8 mouse cellular contexts compared by ENCODE assay signal in the genomic region with DNA sequence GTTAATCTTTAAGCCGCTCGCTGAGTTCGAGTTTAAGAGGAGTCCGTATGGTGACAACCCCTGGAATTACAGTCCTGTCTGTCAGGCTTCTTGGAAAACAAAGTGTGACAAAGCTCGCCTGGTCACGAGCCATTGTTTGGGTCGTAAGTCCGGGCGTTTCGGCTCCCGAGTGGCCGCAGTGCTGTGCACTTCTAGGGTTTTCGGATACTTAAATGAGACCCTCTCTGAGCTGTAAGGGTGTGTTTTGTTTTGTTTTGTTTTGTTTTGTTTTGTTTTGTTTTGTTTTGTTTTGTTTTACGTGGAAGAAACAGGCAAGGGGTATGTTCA. TPM values are rescaled to one million over a fixed set of nuclear protein-coding genes. Genes with fewer than 3 reads are reported as not detected.
DNase-seq lines count a peak whose midpoint lies in the region; ATAC-seq and TF ChIP-seq lines count a peak whose summit lies in the region.
"Had no signal": no experiment of that assay in that cellular context is flagged by ENCODE, and none has a peak within 500 bp of the region (broad histone marks: within the 10 kb centered on the region; RNA-seq: fewer than 3 reads in every experiment).

No protein-coding gene starts in this region.

- peak overlapping the region; percentile 99 for H3K27ac ChIP-seq in lung, embryonic 15.5 days
- peak overlapping the region; percentile 82 for H3K27ac ChIP-seq in forebrain, embryonic 14.5 days (ENCODE audit: low read depth, low read length)
- peak overlapping the region; percentile 96 for H3K27ac ChIP-seq in limb, embryonic 14.5 days (replicated peaks; ENCODE audit: low read depth, low read length)
- H3K27ac ChIP-seq in small intestine, adult 2 months (ENCODE audit: insufficient read depth, low read depth, low read length), result peak overlapping the region; percentile 94

- peak overlapping the region; percentile 86 for H3K4me3 ChIP-seq in lung, embryonic 15.5 days
- H3K4me3 ChIP-seq in forebrain, embryonic 14.5 days (ENCODE audit: low read depth, low read length), result peak overlapping the region; percentile 62
- H3K4me3 ChIP-seq in limb, embryonic 14.5 days (replicated peaks; ENCODE audit: low read length), result peak overlapping the region; percentile 83
- H3K4me3 ChIP-seq in small intestine, adult 2 months (ENCODE audit: low read depth, low read length), result peak overlapping the region; percentile 81

- peaks cover 24% of the 10 kb centered on the region for H3K4me1 ChIP-seq in lung, embryonic 15.5 days
- no peaks in the 10 kb centered on the region; the same call in 1 of the 2 replicates for H3K4me1 ChIP-seq in forebrain, embryonic 14.5 days (ENCODE audit: control insufficient read depth, insufficient read depth, low read length)
- H3K4me1 ChIP-seq in limb, embryonic 14.5 days (ENCODE audit: control insufficient read depth, insufficient read depth, low read length), result peaks cover 10% of the 10 kb centered on the region
- peaks cover 9% of the 10 kb centered on the region; the same call in 1 of the 2 replicates for H3K4me1 ChIP-seq in small intestine, adult 2 months (ENCODE audit: control insufficient read depth, insufficient read depth, insufficient read length, low read length)

- under 1% methylated on average over 14 of the region's 14 CpGs for WGBS in lung, embryonic 15.5 days
- under 1% methylated on average over 14 of the region's 14 CpGs for WGBS in forebrain, embryonic 14.5 days
- WGBS in limb, embryonic 14.5 days, result 0% methylated on average over 14 of the region's 14 CpGs
- WGBS in small intestine, adult 2 months, result 2% methylated on average over 14 of the region's 14 CpGs

- H3K36me3 ChIP-seq in lung, embryonic 15.5 days, result no peaks in the 10 kb centered on the region
- H3K36me3 ChIP-seq in forebrain, embryonic 14.5 days (ENCODE audit: control insufficient read depth, insufficient read depth, low read length), result no peaks in the 10 kb centered on the region
- H3K36me3 ChIP-seq in limb, embryonic 14.5 days (ENCODE audit: control insufficient read depth, insufficient read depth, low read length), result no peaks in the 10 kb centered on the region
- H3K36me3 ChIP-seq in small intestine, adult 2 months (ENCODE audit: control insufficient read depth, insufficient read depth, low read length), result no peaks in the 10 kb centered on the region

- no peak for TF ChIP-seq CTCF in small intestine, adult 2 months (IDR thresholded peaks at IDR 0.05; ENCODE audit: extremely low read depth, insufficient read length, insufficient replicate concordance, low read depth, low read length)

- no peak for TF ChIP-seq POLR2A in limb, embryonic 14.5 days (IDR thresholded peaks at IDR 0.05; ENCODE audit: borderline replicate concordance, extremely low read depth, insufficient read depth, insufficient read length)
- no peak for TF ChIP-seq POLR2A in small intestine, adult 2 months (IDR thresholded peaks at IDR 0.05; ENCODE audit: low read depth, low read length)

- no peaks in the 10 kb centered on the region for H3K27me3 ChIP-seq in lung, embryonic 15.5 days
- 0 out of 2 replicates have a peak, but pooled peaks cover 4% of the 10 kb centered on the region for H3K27me3 ChIP-seq in forebrain, embryonic 14.5 days (replicated peaks; ENCODE audit: control insufficient read depth, insufficient read depth, low read length)
- no peaks in the 10 kb centered on the region for H3K27me3 ChIP-seq in limb, embryonic 14.5 days (ENCODE audit: control insufficient read depth, insufficient read depth, low read length)
- H3K27me3 ChIP-seq in small intestine, adult 2 months (ENCODE audit: control insufficient read depth, insufficient read depth, low read length), result no peaks in the 10 kb centered on the region

- peak; percentile 9; the same call in 1 of the 2 replicates for ATAC-seq in lung, embryonic 15.5 days (ENCODE audit: borderline replicate concordance, extremely low read depth, low FRiP score, low TSS enrichment)
- ATAC-seq in forebrain, embryonic 14.5 days, result peak; percentile 32
- ATAC-seq in limb, embryonic 14.5 days (ENCODE audit: low FRiP score, low read depth), result no peak; the same call in 1 of the 2 replicates
- ATAC-seq in granulocyte monocyte progenitor cell, adult 5-6 weeks (replicated peaks; ENCODE audit: poor library complexity, severe bottlenecking), result no peak
- ATAC-seq: activated CD4-positive, CD25-positive, alpha-beta regulatory T cell, adult 4 months had no signal

- peak overlapping the region; percentile 79 for H3K9ac ChIP-seq in lung, embryonic 15.5 days
- H3K9ac ChIP-seq in forebrain, embryonic 14.5 days (ENCODE audit: low read length), result peak overlapping the region; percentile 63
- H3K9ac ChIP-seq in limb, embryonic 14.5 days (ENCODE audit: low read depth, low read length, severe bottlenecking), result peak overlapping the region; percentile 85

- H3K4me2 ChIP-seq in lung, embryonic 15.5 days, result peak overlapping the region; percentile 74
- H3K4me2 ChIP-seq in forebrain, embryonic 14.5 days (ENCODE audit: low read length), result peak overlapping the region; percentile 92
- H3K4me2 ChIP-seq in limb, embryonic 14.5 days (replicated peaks; ENCODE audit: low read depth, low read length, severe bottlenecking), result peak overlapping the region; percentile 77

- H3K9me3 ChIP-seq in lung, embryonic 15.5 days, result no peaks in the 10 kb centered on the region
- H3K9me3 ChIP-seq in forebrain, embryonic 14.5 days (replicated peaks; ENCODE audit: control insufficient read depth, low read length), result no peaks in the 10 kb centered on the region
- H3K9me3 ChIP-seq in limb, embryonic 14.5 days (ENCODE audit: control insufficient read depth, low read length), result no peaks in the 10 kb centered on the region

- no peak for DNase-seq in lung, postnatal 10 days
- no peak for DNase-seq in forebrain, embryonic 14.5 days (ENCODE audit: low spot score)
- peak; percentile 37 for DNase-seq in limb, embryonic 14.5 days (ENCODE audit: low spot score)
- DNase-seq in layer of hippocampus, adult 9-11 months, result no peak

RNA-seq across cellular contexts. Expression of a gene that starts 0.6 kb away (rescaled TPM):
- 4.8 and 6.1 TPM in 2 replicates for polyA plus RNA-seq in lung, embryonic 15.5 days (2015; fragmentation: Nextera tagmentation; extraction: Ambion mirVana)
- polyA plus RNA-seq in forebrain, embryonic 14.5 days (2014; fragmentation: Nextera tagmentation; extraction: Ambion mirVana), result 1.9 and 2.2 TPM in 2 replicates
- 21.5 and 21.7 TPM in 2 replicates for polyA plus RNA-seq in limb, embryonic 14.5 days (2012; rRNA removed)
- 8.1 and 8.8 TPM in 2 replicates for polyA plus RNA-seq in limb, embryonic 14.5 days (2014; fragmentation: Nextera tagmentation; extraction: Ambion mirVana)
- polyA plus RNA-seq in small intestine, adult 2 months (2012; rRNA removed), result 10.2 and 19.9 TPM in 2 replicates
- total RNA-seq in granulocyte monocyte progenitor cell, adult 5-6 weeks (2014; fragmentation: Nextera tagmentation), result 1.9 and 2.4 TPM in 2 replicates
- total RNA-seq in granulocyte monocyte progenitor cell, adult 5-6 weeks (2017), result 2.1 and 2.4 TPM in 2 replicates

Comparison
In these comparisons a context has a peak if more than half of its experiments do, and no peak if none do; other contexts are left out.
1. ATAC-seq: peak in lung, embryonic 15.5 days (single experiment) and forebrain, embryonic 14.5 days (single experiment); none in limb, embryonic 14.5 days (single experiment) and granulocyte monocyte progenitor cell, adult 5-6 weeks (single experiment).
2. Peak in every context shown above with its lines, with median percentiles within 50 percentile points of each other: H3K27ac ChIP-seq, H3K4me2 ChIP-seq, H3K4me3 ChIP-seq and H3K9ac ChIP-seq.